Mouse (Mus musculus) lung, postnatal 0 days (tissue): ENCODE data around the gene Mrgprb5. TPM values are rescaled to one million over a fixed set of nuclear protein-coding genes. Genes with fewer than 3 reads are reported as not detected.
A peak's percentile ranks its signal among the peaks of the same experiment; 100 is the strongest.

Source experiments
- ATAC-seq: fragments of 200-750 bp; cut with Nextera tagmentation; 2 replicates; pipeline ENCODE4 v1.8.0; 2017; ENCODE audit warnings: moderate library complexity
- DNase-seq: peaks from one replicate; pipeline ENCODE4 v3.0.0-alpha.2; 2016; ENCODE audit warnings: low spot score
- H3K27ac ChIP-seq: fragments of 300-500 bp; sonication (generic); 2 replicates; pipeline ENCODE4 v1.5.1; 2014; ENCODE audit warnings: antibody characterized with exemption, mild to moderate bottlenecking, low read length, mixed read lengths
- H3K27me3 ChIP-seq: fragments of 300-500 bp; sonication (generic); replicated peaks from 2 replicates; pipeline ENCODE4 v1.6.1; 2014; ENCODE audit warnings: low read length, mixed read lengths; ENCODE audit not compliant: insufficient read depth
- H3K36me3 ChIP-seq: fragments of 300-500 bp; sonication (generic); 2 replicates; pipeline ENCODE4 v1.6.1; 2014; ENCODE audit warnings: low read length, mixed read lengths; ENCODE audit not compliant: insufficient read depth
- H3K4me1 ChIP-seq: fragments of 300-500 bp; sonication (generic); 2 replicates; pipeline ENCODE4 v1.6.1; 2014; ENCODE audit warnings: antibody characterized with exemption, low read depth, low read length, mixed read lengths; ENCODE audit not compliant: insufficient read depth
- H3K4me2 ChIP-seq: fragments of 300-500 bp; sonication (generic); replicated peaks from 2 replicates; pipeline ENCODE4 v1.6.1; 2014; ENCODE audit warnings: low read depth, mild to moderate bottlenecking, low read length, moderate library complexity, mixed read lengths
- H3K4me3 ChIP-seq: fragments of 300-500 bp; sonication (generic); 2 replicates; pipeline ENCODE4 v1.5.1; 2014; ENCODE audit warnings: low read depth, low read length
- H3K9ac ChIP-seq: fragments of 300-500 bp; sonication (generic); replicated peaks from 2 replicates; pipeline ENCODE4 v1.6.1; 2014; ENCODE audit warnings: low read depth, mild to moderate bottlenecking
- H3K9me3 ChIP-seq: fragments of 300-500 bp; sonication (generic); 2 replicates; pipeline ENCODE4 v1.6.1; 2016; ENCODE audit warnings: low read length, mixed read lengths
- CTCF ChIP-seq: IDR thresholded peaks from 2 replicates; pipeline ENCODE4 v1.5.1; 2016; ENCODE audit warnings: antibody characterized with exemption, mild to moderate bottlenecking
- EP300 ChIP-seq: IDR thresholded peaks from 2 replicates; pipeline ENCODE4 v1.6.1; 2016; ENCODE audit warnings: antibody characterized with exemption, mild to moderate bottlenecking, control low read depth
- WGBS: fragments of 180-500 bp; shearing (Covaris S2); extraction: QIAGEN DNeasy Blood & Tissue Kit; methylation state at CpG from one replicate; pipeline ENCODE4 v1.1.7; 2014; 5-methylcytosine and 5-hydroxymethylcytosine counted together
- polyA plus RNA-seq: library from polyadenylated mRNA; unstranded; fragments of >200 nt; fragmentation: Nextera tagmentation; extraction: Ambion mirVana; gene quantifications from 2 replicates; pipeline ENCODE4 v1.2.1, GENCODE M21; 2015

The Mrgprb5 gene
- polyA plus RNA-seq = not detected in 2 replicates

DNA sequence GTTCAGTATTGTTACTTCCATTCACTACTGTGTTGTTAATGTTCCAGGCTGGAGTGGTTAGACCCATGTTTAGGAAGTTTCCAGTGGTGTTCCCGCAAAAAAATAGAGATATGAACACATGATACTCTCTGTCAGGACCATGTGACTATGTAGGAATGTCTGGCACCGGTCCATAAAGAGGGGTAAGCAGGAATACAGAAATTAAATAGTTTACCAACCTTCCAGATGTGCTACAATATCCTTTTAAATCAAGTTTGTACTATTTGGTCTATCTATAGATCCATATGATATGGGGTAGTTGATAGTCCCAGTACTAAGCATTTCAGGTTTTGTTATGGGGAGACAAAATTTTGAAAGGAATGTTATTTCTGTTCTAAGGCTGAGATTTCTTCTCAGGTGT is at the start of gene Mrgprb5:
Mrgprb5 (minus strand) TSS at position 101 of the 400 bp plus-strand sequence.
- 65% methylated on average over 2 of the region's 2 CpGs for WGBS
- ATAC-seq = no peak
- H3K4me3 ChIP-seq = no peak within 1 kb of the TSS
- H3K9me3 ChIP-seq = no peaks in the 10 kb centered on the region
- H3K4me2 ChIP-seq = no peak within 1 kb of the TSS
- no peak for DNase-seq
- H3K36me3 ChIP-seq = no peaks in the 10 kb centered on the region
- no peaks in the 10 kb centered on the region for H3K27me3 ChIP-seq
- no peak for TF ChIP-seq CTCF
- H3K27ac ChIP-seq = no peak within 1 kb of the TSS
- H3K9ac ChIP-seq = no peak within 1 kb of the TSS
- no peaks in the 10 kb centered on the region for H3K4me1 ChIP-seq

DNA sequence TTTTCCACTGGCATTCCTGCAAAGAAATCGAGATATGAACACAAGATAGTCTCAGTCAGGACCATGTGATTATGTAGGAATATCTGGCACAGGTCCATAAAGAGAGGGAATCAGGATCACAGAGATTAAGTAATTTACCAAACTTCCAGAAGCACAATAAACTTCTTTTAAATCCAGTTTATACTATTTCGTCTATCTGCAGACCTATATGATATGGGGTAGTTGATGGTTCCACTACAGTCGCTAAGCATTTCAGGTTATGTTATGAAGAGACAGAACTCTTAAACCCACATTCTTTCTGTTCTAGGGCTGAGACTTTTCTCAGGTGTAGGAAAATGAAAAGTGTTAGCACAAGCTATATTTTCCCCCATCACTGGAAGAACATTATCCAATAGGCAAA is 30.4 kb upstream of the Mrgprb5 start, which contains the start of gene Mrgprb4:
Mrgprb4 (minus strand) TSS at position 101 of the 400 bp plus-strand sequence.
- TF ChIP-seq EP300 (no peak), CTCF (no peak)
- Histone ChIP-seq H3K4me3 (no peak within 1 kb of the TSS), H3K27ac (no peak within 1 kb of the TSS), H3K27me3 (no peaks in the 10 kb centered on the region), H3K4me2 (no peak within 1 kb of the TSS), H3K36me3 (no peaks in the 10 kb centered on the region), H3K4me1 (no peaks in the 10 kb centered on the region), H3K9me3 (no peaks in the 10 kb centered on the region), H3K9ac (no peak within 1 kb of the TSS)
- WGBS = 78% methylated on average over 3 of the region's 3 CpGs
- no peak for DNase-seq
- no peak for ATAC-seq

DNA sequence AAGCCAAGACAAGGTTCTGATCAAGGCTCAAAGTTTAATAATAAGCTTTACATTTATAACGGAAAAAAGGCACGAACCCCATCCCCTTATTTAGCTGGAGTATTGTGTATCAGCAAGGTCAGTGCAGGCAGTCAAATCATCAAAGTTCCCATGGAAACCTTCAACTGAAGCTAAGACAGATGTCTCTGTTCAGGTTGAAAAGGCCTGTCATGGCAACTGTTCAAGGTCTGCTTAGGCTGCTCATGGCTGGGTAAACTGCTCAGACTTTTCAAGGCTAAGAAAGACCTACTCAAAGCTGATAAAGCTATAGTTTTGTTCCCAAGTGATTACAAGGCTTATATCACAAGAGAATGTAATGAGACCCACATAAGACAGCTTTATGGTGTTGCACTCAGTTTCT is 1.3 kb downstream of the Mrgprb5 start:
- H3K9ac ChIP-seq = no peak overlapping the region
- no peaks in the 10 kb centered on the region for H3K4me1 ChIP-seq
- 74% methylated on average over 2 of the region's 2 CpGs for WGBS
- H3K27me3 ChIP-seq = no peaks in the 10 kb centered on the region
- no peaks in the 10 kb centered on the region for H3K36me3 ChIP-seq
- DNase-seq (no peak), ATAC-seq (no peak)
- no peak for TF ChIP-seq EP300
- no peak for TF ChIP-seq CTCF
- H3K9me3 ChIP-seq = no peaks in the 10 kb centered on the region
- no peak overlapping the region for H3K27ac ChIP-seq
- H3K4me3 ChIP-seq = no peak overlapping the region
- no peak overlapping the region for H3K4me2 ChIP-seq

DNA sequence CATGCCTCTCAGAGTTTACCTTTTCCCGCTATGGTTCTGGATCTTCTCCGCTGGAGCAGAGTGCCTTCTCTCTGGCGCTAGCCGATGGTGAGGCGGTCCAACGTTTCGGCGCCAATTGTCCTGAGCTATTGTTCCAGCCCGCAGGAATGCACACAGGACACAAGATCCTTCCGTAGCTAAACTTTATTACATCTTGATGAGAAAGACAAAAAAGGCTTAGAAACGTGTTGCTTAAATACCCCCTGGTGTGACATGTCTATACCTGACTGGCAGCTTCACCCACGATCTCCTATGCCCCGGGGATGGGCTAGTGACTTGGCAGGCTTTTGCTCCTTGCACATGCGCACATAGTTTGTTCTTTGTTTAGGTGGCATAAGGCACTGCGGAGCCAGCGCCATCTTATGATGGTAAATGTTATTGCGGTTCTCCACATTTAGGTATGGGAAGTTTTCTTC is 30.5 kb downstream of the Mrgprb5 start:
- H3K4me1 ChIP-seq = no peaks in the 10 kb centered on the region
- H3K4me2 ChIP-seq = peak overlapping the region; percentile 94
- H3K9ac ChIP-seq = peak overlapping the region; percentile 21
- DNase-seq (peak; percentile 85), ATAC-seq (peak; percentile 70)
- H3K27me3 ChIP-seq = no peaks in the 10 kb centered on the region
- WGBS = 1% methylated on average over 17 of the region's 17 CpGs
- H3K9me3 ChIP-seq = no peaks in the 10 kb centered on the region
- no peak overlapping the region for H3K27ac ChIP-seq
- no peaks in the 10 kb centered on the region for H3K36me3 ChIP-seq
- no peak for TF ChIP-seq EP300
- TF ChIP-seq CTCF = peak; percentile 76
- peak overlapping the region; percentile 59 for H3K4me3 ChIP-seq

DNA sequence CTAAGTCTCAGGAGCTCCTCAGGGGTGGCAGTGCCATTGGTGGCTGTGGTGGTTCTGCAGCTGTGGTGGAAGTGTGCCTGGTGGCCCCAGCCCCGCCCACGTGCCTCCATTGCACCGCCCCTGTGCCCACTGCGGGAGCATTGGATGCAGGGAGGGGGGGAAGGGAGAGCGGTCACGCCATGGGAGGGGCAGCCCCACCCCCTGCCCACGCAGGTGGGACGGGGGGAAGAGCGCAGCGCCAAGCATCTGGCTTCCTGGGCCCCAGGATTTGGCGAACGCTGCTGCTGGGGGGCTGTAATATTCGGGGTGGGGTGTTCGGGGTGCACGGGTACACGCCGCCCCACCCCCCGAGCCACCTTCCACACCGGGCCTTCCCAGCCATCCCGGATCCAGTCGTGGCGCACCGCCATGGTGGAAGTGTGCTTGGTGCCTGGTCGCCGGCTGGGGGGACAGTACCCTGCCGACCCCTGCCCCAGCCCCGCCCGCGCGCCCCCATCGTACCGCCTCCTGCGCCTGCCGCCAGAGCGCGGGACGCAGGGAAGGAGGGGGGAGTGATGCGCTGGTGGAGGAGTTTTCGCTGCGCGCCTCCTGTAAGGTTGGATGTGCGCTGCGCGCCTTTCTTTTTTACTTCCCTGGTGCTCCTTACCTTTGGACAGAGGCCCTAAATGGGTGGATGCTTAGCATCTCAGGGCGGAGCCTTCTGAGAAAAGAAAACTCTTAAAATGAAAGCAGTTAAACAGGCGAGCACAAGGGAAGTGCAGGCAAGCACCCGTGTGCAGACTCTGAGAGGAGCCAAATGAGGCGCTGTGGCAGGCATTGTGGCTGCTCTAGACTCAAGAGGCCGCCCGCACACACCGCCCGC is 31.4 kb downstream of the Mrgprb5 start:
- peak; percentile 90 for ATAC-seq
- Histone ChIP-seq H3K4me3 (peak overlapping the region; percentile 59), H3K36me3 (no peaks in the 10 kb centered on the region), H3K9me3 (no peaks in the 10 kb centered on the region), H3K27ac (no peak overlapping the region), H3K4me2 (peak overlapping the region; percentile 94), H3K27me3 (no peaks in the 10 kb centered on the region), H3K9ac (peak overlapping the region; percentile 21), H3K4me1 (no peaks in the 10 kb centered on the region)
- WGBS = under 1% methylated on average over 25 of the region's 52 CpGs
- peak; percentile 63 for DNase-seq
- TF ChIP-seq EP300 (no peak), CTCF (peak; percentile 32)

DNA sequence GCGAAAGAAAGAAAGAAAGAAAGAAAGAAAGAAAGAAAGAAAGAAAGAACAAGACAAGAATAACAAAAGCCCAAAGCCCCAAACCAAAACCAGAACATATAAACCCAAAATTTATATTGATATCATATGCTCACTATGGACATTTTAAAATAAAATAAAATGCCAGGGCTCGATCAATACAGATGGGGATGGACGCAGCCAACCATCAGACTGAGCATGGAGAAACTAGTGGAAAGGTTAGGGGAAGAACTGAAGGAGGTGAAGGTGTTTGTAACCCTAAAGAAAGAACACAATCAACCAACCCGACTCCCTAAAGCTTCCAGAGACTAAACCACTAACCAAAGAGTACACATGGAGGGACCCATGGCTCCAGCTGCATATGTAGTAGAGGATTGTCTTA is 36.1 kb downstream of the Mrgprb5 start:
- H3K27me3 ChIP-seq = no peaks in the 10 kb centered on the region
- 58% methylated on average over 4 of the region's 4 CpGs for WGBS
- H3K4me2 ChIP-seq = no peak overlapping the region
- no peak for TF ChIP-seq CTCF
- TF ChIP-seq EP300 = no peak
- DNase-seq (no peak), ATAC-seq (no peak)
- H3K4me1 ChIP-seq = no peaks in the 10 kb centered on the region
- H3K9ac ChIP-seq = no peak overlapping the region
- H3K36me3 ChIP-seq = no peaks in the 10 kb centered on the region
- no peak overlapping the region for H3K4me3 ChIP-seq
- H3K9me3 ChIP-seq = no peaks in the 10 kb centered on the region
- H3K27ac ChIP-seq = no peak overlapping the region
